Mouse (Mus musculus) right cerebral cortex, postnatal 36 days (tissue): ENCODE measurements at regions not wholly inside any gene's neighbourhood (a gene's known extent, or its start where the extent isn't known, plus 50 kb on each side); places are given as distances from the start of the nearest gene placed in this dataset.
"Not testable (repeated sequence)": the region's sequence is repeated elsewhere in the genome, so short reads cannot be mapped to it uniquely, and the experiment has no call there.

Experiments used
- DNase-seq, 2 experiments: peaks; one replicate each; pipeline ENCODE4 v3.0.0; 2022; ENCODE audit warnings: low spot score in 2 of 2, mixed read lengths in 1 of 2

DNA sequence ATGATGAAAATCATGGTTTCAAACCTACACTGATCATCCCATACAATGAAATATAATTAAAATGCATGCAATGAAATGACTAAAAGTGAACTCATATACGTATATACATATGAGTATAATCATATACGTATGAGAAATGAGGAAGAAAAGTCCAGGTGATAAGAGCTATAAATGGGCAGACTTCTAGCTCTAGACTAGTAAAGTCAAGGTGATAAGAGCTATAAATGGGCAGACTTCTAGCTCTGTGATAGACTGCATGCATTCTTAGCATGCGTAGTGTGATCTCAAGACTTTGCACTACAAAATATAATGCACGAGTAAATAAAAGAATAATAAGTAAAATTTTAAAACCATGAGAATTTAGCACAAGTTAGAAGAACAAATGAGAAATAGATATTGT, 606.2 kb upstream of the Gpc5 start:
- no peak for DNase-seq

DNA sequence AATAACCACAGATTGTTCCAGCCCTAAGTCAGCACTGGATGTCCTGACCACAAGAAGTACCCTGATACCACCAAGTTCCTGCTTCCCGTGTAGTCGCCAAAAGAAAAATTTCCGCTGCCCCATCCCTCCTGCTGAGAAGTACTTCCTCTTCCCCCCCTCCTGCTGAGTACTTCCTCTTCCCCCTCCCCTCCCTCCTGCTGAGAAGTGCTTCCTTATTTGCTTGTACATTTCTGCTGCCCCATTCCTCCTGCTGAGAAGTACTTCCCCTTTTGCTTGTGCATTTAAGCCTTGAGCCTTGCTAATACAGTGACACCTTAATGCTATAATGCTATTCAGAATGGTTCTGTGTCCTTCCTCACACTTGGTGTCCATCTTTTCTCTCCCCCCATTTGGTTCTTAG, 598.6 kb upstream of the Gpc5 start:
- not testable (repeated sequence) for DNase-seq

- no peak for DNase-seq
These were observed 587.0 kb upstream of the Gpc5 start for GRCm38 (mm10) chr14:114504976-114505375.

- peak; percentile 39 to 52 for DNase-seq
These were observed 543.9 kb upstream of the Gpc5 start for GRCm38 (mm10) chr14:114547910-114548680.

DNA sequence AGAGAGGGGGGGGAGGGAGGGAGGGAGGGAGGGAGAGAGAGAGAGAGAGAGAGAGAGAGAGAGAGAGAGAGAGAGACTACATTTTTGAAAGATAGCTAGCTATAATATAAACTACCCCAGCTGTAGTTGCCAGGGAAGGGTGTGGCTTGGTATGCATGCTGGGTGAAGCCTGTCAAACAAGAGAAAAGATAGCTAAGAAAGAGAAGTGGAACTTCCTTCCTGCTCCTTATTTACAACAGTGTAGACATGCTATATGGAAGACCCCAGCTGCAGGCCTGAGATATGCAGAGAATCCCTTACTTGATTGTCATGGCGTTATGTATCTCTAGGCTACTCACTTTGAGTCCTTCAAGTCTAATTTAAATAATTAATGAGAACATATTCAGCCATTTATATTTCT, 542.9 kb upstream of the Gpc5 start:
- DNase-seq: no peak

- DNase-seq: no peak
These were observed 525.5 kb upstream of the Gpc5 start for GRCm38 (mm10) chr14:114566411-114567030.

GRCm38 (mm10) chr14:114567673-114568309, 524.2 kb upstream of the Gpc5 start:
- DNase-seq: peak; percentile 49 to 52

DNA sequence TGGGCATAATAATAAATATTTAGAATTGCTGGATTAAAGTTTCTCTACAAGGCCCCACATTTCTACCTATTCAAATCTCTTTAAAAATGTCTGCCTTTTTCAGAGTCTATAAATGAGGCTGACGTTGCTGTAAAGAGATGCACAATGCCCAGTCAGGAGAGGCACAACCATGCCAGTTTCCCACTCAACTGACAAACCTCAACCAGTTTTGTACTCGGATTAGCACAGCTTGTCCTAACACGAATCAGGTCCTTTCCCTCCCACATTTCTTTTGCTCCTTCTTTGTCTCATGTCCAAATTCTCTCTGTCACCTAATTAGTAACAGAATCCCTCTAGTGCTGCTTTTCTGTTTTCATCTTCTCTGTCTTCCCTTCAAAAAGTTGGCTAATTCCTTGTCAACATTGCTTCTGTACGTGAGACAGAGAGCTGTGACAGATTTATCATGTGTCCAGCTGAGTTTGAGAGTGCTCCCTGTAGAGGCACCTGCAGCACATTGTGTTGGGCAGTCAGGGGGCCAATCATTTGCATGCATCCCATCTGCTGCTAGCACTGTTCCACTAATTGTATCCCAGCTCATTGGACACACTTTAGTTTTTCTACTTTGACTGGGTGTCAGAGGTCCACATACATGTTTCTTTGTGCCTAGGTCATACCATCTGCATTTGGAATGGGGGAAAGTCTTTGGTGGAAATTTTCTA, 504.5 kb upstream of the Gpc5 start:
- DNase-seq: no peak

GRCm38 (mm10) chr14:114609296-114609695, 482.7 kb upstream of the Gpc5 start:
- no peak for DNase-seq

GRCm38 (mm10) chr14:114612400-114612799, 479.6 kb upstream of the Gpc5 start:
- DNase-seq: no peak

DNA sequence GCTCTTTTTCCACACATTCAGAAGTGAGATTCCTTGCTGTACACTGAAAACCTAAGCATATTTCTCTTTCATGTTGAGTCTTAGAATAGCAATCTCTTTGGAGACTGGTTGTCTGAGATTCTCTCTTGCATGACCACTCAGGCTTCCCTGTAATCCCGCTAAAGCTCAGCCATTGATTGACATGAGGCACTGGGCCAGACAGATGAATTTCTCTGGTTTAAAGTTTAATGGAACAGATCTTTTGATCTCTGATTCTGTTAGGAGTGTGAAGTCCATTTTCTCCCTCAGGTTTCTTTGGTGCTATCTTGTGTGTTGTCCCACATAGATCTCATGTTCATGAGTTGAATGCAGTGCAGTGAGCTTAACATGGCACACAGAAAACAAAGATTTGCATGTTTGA, 435.4 kb upstream of the Gpc5 start:
- DNase-seq: no peak

DNA sequence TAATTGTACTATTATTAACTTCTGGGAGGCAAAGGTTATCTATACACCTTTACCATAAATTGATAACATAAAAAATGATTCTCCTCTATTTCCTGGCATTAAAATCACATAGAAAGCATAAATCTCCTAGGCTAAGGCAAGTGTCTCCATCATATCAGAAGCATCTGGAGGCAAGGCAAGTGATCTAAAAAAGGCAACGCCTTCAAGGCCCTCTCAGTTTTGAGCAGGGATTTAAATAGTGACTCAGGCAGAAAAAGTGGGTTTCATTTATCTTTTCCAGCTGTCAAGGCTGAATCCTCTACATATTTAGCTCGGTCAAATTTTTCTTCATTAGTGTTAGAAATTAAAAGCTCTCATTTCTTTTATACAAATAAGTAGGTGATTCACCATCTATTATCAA, 430.0 kb upstream of the Gpc5 start:
- DNase-seq: no peak

- DNase-seq: peak; percentile 7 to 11
These were observed 406.9 kb upstream of the Gpc5 start for GRCm38 (mm10) chr14:114685133-114685532.

DNA sequence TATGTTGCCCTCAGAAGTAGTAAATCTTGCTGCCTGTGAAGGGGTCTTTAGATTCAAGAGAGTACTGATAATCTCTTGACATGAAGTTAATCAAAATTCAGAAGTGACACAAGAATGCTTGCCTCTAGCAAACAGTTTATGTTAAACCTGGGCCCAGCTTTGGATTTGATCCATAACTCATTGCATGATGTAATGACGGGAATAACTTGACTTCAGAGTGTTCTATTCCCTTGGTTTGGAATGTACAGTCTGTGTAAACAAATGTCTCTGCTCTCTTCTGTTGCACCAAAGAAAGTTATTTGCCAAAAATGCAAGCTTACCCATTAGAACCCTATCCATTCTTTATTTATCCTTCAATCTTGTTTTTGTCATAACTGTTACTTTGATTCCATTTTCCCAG, 397.1 kb upstream of the Gpc5 start:
- DNase-seq: no peak

DNA sequence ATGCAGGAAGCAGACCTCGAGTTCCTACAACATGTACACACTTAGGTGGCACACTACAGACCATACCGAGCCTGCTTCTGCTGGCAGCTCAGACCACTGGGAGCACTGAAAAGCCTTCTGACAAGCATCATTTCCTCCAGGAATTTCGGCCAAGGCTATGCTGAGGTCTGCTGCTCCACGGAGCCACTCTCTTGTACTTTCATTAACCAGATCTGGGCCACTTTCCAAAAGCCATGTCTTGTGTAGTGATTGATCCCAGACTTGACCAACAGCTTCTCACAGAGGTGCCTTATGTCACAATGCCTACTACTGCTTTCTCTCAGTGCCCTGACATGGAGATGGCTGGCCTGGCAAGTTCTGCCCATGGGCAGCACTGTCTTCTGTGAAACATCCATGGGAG, 394.5 kb upstream of the Gpc5 start:
- no peak for DNase-seq

DNA sequence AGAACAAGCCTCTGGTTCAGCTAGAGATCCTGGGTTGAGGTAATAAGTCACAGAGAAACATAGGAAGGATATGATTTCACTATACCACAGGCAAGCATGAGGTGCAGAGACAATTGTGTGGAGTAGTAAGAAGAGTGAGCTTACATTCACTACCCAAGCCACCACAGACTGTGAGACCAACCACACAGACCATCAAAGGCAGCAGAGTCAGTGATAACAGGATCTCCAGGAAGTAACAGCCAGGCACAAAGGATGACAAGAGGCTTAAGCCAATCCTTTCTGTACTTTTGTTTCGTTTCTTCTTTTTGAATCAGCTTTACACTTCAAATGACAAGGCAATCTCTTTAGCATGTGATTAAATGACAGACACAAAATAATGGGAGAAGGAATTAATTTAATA, 368.9 kb upstream of the Gpc5 start:
- no peak for DNase-seq

DNA sequence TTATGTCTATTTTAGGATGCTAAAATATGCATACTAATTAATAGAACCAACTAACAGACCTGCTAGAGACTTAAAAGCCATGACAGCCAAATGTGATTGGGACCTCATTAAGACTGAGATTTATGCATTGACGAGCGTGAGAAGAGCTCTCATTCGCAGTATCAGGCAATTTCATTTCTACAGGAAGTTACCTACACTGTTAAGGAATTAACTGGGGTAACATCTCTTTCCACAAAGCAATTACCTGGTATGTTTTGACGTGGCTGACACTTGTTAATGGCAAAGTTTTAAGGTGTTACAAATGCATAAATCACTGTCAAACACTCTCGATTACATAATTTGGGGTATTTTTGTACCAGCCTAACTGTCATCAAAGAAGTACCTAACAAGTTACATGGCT, 324.7 kb upstream of the Gpc5 start:
- DNase-seq: no peak

- DNase-seq: no peak
These were observed 315.3 kb upstream of the Gpc5 start for GRCm38 (mm10) chr14:114776723-114777122.

GRCm38 (mm10) chr14:114781821-114782220, 310.2 kb upstream of the Gpc5 start:
- DNase-seq: no peak

DNA sequence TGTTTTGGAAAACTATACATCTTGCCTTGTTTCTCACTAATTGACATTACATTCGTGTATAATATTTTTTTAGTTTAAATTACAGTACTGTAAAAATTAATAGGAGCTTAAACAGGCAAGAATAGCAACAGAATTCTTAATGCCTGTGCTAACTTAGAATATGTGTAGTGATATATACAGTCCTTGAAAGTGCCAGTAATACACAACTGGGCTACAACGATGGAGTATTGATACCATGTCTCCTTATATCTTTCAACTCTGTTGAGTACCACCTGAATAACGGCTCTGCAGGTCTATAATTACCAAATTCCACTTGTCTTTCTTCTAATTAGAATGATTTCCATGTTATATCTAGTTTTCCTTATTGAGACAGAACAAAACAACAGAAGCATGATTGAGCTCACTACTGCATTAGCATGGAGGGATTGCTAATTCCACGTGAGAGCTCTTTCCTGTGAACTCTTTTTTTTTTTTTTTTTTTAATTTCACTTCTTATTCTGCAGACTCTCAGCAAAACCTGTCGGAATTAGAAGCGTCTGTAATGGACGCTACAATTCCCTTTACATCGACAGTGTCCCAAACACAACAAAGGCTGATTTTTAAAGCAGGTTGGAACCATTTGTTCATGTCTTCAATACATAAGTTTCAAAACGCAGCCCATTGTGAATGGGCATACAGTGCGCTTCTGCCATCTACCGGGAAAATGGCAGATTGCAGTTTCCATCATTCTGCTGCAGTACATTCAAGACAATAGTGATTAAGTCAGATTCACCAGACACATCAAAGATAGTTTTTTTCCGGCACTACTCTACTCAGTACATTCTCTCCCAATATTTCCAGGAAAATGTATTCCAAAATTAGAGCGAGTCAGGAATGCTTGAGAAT, 300.8 kb upstream of the Gpc5 start:
- DNase-seq: peak; percentile 65 to 74

DNA sequence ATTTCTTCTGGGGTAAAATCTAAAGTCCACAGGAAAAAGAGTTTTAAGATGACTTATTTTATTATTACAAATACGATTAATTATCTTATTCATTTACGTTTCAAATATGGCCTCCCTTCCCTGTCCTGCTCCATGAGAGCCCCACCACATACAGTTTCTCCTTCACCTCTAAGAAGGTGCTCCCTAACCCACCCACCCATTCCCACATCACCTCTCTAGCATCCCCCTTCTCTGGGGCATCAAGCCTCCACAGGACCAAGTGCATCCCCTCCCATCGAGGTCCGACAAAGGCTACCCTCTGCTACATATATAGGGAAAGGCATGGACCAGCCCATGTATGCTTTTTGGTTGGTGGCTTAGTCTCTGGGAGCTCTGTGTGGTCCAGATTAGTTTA, 300.2 kb upstream of the Gpc5 start:
- no peak for DNase-seq
